Mouse (Mus musculus) brain, embryonic 14.5 days (tissue): ENCODE measurements around the gene Xrn2. TPM values are rescaled to one million over a fixed set of nuclear protein-coding genes. Genes with fewer than 3 reads are reported as not detected.
"Not testable (repeated sequence)": the region's sequence is repeated elsewhere in the genome, so short reads cannot be mapped to it uniquely, and the experiment has no call there.

ENCODE experiments used
- DNase-seq: peaks from one replicate; pipeline ENCODE4 v3.0.0-alpha.2; 2011; ENCODE audit warnings: low read depth
- CTCF ChIP-seq: fragments of 200-500 bp; IDR thresholded peaks from 2 replicates; pipeline ENCODE4 v1.5.1; 2012; ENCODE audit warnings: inconsistent platforms, mild to moderate bottlenecking, moderate library complexity, borderline replicate concordance; ENCODE audit not compliant: insufficient read depth, insufficient read length; ENCODE audit errors: extremely low read depth
- POLR2A ChIP-seq: fragments of 200-500 bp; IDR thresholded peaks from 2 replicates; pipeline ENCODE4 v1.6.1; 2012; ENCODE audit warnings: mild to moderate bottlenecking, inconsistent platforms, borderline replicate concordance; ENCODE audit not compliant: poor library complexity, insufficient read depth, insufficient read length, severe bottlenecking; ENCODE audit errors: extremely low read depth
- polyA plus RNA-seq: library from polyadenylated mRNA; depleted of rRNA; stranded (reverse); fragments of >200 nt; gene quantifications from 2 replicates; pipeline ENCODE4 v1.2.3, GENCODE M21; 2012

Xrn2 gene
- polyA plus RNA-seq, 1 experiment = 54.2 TPM

GRCm38 (mm10) chr2:147014101-147014886 is 1.5 kb downstream of the Xrn2 start:
- peak; percentile 36 for DNase-seq

GRCm38 (mm10) chr2:147022041-147022440 is 9.2 kb downstream of the Xrn2 start:
- not testable (repeated sequence) for DNase-seq

More at GRCm38 (mm10) chr2:147014101-147014886, 1.5 kb downstream of the Xrn2 start:
- no peak for TF ChIP-seq POLR2A
- no peak for TF ChIP-seq CTCF

- DNase-seq = no peak
- no peak for TF ChIP-seq POLR2A
- no peak for TF ChIP-seq CTCF
These were observed 10.3 kb downstream of the Xrn2 start for GRCm38 (mm10) chr2:147023067-147023466.

GRCm38 (mm10) chr2:147023560-147023959 is 10.8 kb downstream of the Xrn2 start:
- DNase-seq = no peak
- TF ChIP-seq POLR2A = no peak
- no peak for TF ChIP-seq CTCF

- peak; percentile 50 for DNase-seq
These were observed 20.3 kb downstream of the Xrn2 start for GRCm38 (mm10) chr2:147033065-147033464.

GRCm38 (mm10) chr2:147035864-147036263 is 23.1 kb downstream of the Xrn2 start:
- no peak for DNase-seq
- TF ChIP-seq POLR2A (no peak), CTCF (no peak)

More at GRCm38 (mm10) chr2:147033065-147033464, 20.3 kb downstream of the Xrn2 start:
- no peak for TF ChIP-seq CTCF
- TF ChIP-seq POLR2A = no peak

- no peak for TF ChIP-seq POLR2A
- no peak for TF ChIP-seq CTCF
- no peak for DNase-seq
These were observed 34.3 kb downstream of the Xrn2 start for GRCm38 (mm10) chr2:147047051-147047450.

GRCm38 (mm10) chr2:147053229-147053892 is 40.6 kb downstream of the Xrn2 start:
- no peak for DNase-seq
- TF ChIP-seq POLR2A (no peak), CTCF (no peak)

GRCm38 (mm10) chr2:147067480-147068246 is 54.9 kb downstream of the Xrn2 start:
- DNase-seq = no peak

GRCm38 (mm10) chr2:147069077-147069476 is 56.3 kb downstream of the Xrn2 start:
- DNase-seq = peak; percentile 80
- TF ChIP-seq POLR2A = no peak
- TF ChIP-seq CTCF = no peak

More at GRCm38 (mm10) chr2:147067480-147068246, 54.9 kb downstream of the Xrn2 start:
- TF ChIP-seq POLR2A = no peak
- TF ChIP-seq CTCF = no peak

GRCm38 (mm10) chr2:147070305-147070704 is 57.5 kb downstream of the Xrn2 start:
- TF ChIP-seq POLR2A = no peak
- no peak for TF ChIP-seq CTCF
- DNase-seq = no peak
